Mouse (Mus musculus) gastrocnemius, postnatal 14 days (tissue): Measurements from ENCODE around the gene Fam24b. TPM values are rescaled to one million over a fixed set of nuclear protein-coding genes. Genes with fewer than 3 reads are reported as not detected.
A peak's percentile ranks its signal among the peaks of the same experiment; 100 is the strongest.

Experiments used
- DNase-seq: peaks from one replicate; pipeline ENCODE4 v3.0.0; 2021; ENCODE audit warnings: mixed read lengths
- intact Hi-C: fragments of 180-260 bp; cut with DNase I; formaldehyde crosslinking; loops from one replicate; pipeline ENCODE4 v1.15.1; 2025; ENCODE audit warnings: low total_unique reads
- long read RNA-seq, 2 experiments: library from polyadenylated mRNA; stranded (forward); transcript quantifications; one replicate each; pipeline ENCODE4 v2.0.0; 2021
- total RNA-seq, 2 experiments: library from RNA; stranded (reverse); gene quantifications; 2 replicates each; pipeline ENCODE4 v1.2.3; 2021

Gene Fam24b
- not detected for total RNA-seq
- long read RNA-seq, experiment 1: 0 reads
- long read RNA-seq, experiment 2: 0 reads

DNA sequence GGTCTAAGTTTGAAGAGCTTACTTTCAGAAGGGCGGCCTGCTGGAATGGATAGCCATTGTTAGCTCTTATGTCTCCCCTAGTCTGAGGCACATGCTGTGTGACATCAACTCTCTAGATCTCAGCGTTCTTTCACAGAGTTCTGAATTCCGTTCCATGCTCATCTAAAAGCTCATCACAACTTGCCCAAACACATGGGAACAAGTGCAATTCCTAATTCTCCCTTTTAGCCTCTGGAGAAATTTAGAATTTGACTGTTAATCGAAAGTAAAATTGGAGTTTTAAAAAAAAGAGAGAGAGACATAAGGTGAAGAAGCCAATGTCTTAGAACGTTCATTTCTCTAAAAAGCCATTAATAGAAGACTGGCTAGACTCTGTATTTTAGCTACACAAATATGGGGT is at the start of gene Fam24b:
Gene Fam24b (minus strand): TSS at position 101 of the 400 bp plus-strand sequence.
- intact Hi-C loops: no loop called here

DNA sequence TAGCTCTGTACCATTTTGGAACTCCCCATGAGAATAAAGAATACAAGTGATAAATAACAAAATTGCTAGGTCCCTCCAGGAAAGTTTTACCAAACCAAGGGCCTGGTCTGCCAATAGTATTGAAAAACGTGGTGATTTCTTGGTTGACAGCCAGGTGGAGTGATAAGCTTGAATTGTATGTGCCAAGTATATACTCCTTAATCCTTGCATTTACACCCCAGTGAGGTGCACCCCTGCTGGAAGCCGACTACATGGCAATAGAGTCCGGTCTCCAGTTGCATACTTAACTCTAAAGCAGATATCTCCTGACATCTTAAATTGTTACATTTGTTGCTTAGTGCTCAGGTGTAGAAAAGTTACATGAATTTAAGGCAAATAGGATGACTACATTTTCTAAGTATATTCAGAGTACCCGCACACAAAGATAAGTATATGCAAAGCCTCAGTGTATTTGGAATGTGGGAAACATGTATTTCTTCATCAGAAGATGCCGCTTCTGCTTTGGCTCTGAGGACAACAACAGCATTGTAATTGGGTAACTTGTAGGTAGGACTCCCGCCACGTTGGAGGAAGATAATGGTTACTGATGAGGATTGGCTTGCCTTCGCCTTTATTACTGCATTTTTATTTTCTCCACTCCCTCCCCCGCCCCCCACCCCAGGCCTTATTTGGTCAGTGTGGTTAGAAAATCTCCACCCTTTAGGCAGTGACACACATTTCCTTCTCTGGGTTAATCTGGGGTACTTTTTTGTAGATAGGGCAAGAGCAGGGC is 42.8 kb upstream of the Fam24b start:
- intact Hi-C loops: no loop called here
- DNase-seq: no peak

More for the DNA sequence above, at the start of gene Fam24b:
- no peak for DNase-seq

DNA sequence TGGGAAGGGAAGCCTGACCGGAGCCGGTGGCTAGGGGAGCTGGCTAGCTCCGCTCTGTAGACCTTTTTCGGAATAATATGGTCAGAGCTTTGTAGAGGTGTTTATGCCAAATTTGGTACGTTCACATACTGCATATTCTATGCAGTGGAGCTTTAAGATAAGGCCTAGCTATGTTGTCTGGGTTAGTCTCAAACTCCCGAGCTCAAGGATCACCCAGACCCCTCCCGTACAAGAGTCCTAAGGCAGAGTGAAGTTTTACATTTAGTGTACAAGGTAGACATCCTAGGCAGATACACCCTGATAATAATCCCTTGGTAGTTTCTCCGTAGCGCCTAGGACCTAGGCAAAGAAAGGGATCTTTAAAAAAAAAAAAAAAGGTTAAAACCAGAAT is 42.1 kb upstream of the Fam24b start:
- no peak for DNase-seq
- intact Hi-C loops: no loop called here

DNA sequence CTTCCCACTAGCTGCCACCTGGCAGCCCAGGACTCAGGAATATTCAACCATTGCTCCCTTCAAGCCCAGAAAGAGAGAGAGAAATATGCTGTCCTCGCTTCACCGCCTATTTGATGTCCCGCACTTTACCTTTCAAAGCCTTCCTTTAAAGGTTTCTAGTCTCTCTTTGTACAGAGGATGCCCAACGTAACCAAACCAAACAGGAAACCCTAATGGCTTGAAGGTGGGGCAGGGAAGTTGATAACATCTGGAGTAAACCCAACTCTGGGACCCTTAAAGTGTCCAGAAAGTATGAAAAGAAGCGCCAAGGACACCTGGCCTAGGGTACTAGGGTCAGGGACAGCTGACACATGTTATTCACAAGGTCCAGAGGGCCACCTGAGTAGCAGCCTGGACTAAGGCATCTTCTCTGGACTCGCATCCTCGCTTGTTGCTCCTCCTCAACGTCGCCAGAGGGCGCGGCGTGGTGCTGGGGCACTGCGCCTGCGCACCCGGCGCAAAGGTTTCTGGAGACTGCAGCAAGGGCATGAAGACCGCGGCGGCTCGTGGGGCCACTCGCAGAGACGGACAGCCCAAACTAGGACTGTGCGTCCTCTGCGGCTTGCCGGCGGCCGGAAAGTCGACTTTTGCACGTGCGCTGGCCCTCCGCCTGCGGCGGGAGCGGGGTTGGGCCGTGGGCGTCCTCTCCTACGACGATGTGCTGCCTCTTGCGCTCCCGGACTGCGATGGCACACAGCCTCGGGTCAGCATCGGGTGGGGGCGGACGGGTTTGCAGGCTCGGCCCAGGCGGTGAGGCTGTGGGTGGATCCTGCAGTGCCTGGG is 41.5 kb upstream of the Fam24b start, which contains the start of gene Pstk:
Gene Pstk (plus strand): TSS at position 494 of the 822 bp plus-strand sequence.
- intact Hi-C loops: no loop called here
- peak; percentile 90 for DNase-seq

DNA sequence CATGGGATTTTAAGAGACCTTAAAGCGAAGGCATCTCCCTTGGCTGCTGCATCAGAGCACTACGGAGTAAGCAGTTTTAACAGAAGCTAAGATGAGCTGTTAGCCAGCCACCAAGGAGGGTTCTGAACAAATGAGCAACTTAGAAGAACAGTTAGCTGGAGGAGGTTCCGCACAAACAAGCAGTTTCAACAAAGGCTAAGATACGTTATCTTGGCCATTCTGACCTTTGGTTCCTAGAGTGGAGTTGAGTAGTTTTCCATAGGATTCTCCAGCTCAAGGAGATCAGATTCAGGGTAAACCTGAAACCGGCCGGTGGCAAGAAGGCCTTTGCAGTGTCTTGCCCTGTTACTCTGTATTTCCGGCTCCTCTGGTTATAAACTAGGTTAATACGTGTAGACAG is 34.8 kb upstream of the Fam24b start:
- intact Hi-C loops: no loop called here
- no peak for DNase-seq

DNA sequence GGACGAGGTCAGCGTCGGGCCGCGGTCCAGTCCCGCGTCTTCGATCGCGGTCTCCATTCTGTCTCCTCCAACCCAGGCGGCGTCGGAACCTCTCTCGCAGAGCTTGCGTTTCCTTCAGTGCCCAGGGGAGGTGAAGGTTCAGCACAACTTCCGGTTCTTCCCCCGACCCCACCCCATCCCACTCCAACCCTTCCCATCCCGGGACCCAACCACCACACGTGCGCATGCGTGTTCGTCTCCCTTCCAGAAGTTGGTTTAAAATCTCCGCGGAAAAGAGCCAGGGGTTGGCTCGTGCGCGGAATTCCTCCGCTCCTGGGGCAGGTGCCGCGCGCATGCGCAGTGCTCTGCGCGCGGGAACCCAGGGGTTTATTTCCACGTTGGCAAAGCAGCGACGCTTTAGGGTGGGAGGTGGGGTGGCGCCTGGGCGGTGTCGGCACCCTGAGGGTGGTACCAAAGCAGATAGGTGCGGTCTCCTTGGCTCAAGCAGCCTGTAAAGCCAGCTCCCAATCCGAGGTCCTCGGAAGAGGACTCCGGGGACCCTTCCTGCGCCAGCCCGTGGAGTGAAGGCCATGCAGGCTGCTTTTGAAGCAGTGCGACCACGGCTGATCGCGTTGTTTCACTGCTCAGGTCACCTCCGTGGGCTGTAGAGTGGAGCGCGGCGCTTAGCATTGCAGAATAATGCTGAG is 33.4 kb upstream of the Fam24b start, which contains the start of gene 2310057M21Rik:
Gene 2310057M21Rik (minus strand): TSS at position 145 of the 686 bp plus-strand sequence.
- intact Hi-C loops: no loop called here
- DNase-seq: peak; percentile 96

DNA sequence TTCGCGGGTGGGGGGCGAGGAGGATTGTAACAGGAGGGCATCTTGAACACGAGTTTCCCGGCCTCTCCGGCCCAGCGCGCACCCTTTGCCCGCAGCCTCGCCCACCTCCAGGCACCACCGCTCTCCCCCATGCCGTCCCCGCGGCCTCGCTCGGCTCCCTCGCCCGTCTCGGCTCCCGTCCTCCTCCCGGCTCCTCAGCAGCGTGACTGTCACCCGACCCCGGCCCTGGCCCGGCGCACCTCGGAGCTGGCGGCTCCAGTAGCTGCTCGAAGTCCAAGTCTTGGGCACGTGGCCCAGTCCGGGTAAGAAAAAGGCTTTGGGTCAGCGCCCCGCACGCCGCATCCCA is 32.9 kb upstream of the Fam24b start:
- intact Hi-C loops: no loop called here
- no peak for DNase-seq

DNA sequence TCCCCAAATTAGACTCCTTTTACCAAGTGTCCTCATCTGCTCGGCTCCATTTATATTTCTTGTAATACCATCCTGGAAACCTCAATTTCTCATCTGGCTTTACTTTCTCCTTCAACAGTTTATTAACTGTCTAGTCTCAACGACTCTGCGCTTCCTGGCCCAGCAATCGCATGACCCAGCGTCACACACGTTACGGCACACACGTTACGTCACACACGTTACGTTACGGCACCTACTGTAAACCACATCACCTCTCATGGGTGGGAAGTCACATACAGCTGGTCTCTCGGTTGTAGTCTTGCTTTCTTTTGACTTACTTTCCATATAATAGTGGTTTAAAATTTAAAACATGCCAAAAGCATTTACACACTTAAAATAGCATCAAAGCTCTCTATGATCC is 26.8 kb upstream of the Fam24b start:
- no peak for DNase-seq
- intact Hi-C loops: no loop called here

DNA sequence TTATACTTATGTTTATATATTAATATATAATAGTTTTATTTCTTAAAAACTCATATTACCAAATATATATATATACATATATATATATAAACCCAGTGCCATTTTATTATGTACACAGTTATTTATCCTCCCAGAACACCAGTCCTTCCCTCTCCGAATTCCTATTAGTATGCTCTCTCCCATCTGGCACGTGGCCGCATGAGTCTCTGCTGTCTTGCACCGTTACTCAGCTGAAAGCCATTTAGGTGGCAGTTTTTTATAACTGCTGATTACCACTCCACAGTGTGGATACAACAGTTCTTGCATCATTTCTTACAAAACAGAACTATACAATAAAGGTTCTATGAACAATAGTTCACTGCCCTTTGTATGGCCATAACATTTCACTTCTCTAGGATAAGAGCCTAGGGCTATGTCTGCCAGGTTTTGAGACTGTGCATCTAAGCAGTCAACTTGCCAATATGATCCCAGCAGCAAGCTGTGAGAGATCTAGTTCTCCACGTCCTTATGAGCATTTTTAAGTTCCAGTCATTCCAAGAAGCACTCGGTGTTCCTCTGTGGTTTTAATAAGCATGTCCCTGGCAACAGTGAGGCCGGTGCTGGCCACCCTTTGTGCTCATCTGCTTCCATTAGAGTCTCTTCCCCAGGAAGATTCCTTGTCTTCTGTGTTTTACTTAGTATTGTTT is 16.7 kb upstream of the Fam24b start:
- intact Hi-C loops: no loop called here
- no peak for DNase-seq

DNA sequence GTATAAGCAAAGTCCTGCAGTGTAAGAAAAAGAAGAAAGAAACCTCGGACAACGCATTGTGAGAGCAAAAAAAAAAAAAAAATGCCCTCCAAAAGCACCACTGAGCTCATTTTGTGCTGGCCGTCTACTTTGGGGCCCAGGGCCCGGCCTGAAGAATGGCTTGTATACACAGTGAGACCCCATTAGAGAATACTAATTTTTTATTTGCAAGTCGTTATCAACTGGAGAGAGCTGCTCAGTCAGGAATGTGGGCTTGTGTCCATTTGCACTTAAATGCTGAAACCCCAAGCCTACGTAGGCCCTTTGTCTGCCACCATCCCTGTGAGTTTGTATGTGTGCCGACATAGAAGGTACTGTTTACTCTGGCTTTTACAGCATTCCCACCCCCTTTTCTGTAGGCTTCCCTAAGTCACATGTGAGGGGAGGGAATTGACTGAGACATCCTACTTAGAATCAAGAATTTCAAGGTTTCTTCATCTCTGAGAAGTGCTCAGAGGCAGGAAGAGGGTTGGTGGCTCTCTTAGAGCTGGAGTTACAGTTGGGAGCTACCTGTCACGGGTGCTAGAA is 8.3 kb upstream of the Fam24b start:
- intact Hi-C loops: no loop called here
- no peak for DNase-seq

DNA sequence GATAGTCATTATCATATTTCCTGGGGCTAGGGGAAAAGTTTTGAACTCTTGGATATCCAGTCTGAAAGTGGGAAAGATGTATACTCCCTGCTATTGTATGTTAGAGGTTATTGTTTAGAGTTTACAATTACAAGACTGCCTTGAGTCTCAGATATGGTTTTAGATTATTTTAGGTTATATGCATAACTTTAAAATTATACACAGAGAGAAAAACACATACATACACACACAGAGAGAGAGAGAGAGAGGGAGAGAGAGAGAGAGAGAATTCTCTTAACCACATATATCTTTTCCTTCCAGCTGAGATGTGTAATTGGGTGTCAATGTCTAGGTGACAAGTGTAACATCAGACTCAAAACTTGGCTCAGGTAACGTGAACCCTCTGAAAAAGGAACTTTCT is 4.2 kb upstream of the Fam24b start, which contains the start of gene Fam24a:
Gene Fam24a (plus strand): TSS at position 301 of the 400 bp plus-strand sequence.
- DNase-seq: no peak
- intact Hi-C loops: no loop called here

DNA sequence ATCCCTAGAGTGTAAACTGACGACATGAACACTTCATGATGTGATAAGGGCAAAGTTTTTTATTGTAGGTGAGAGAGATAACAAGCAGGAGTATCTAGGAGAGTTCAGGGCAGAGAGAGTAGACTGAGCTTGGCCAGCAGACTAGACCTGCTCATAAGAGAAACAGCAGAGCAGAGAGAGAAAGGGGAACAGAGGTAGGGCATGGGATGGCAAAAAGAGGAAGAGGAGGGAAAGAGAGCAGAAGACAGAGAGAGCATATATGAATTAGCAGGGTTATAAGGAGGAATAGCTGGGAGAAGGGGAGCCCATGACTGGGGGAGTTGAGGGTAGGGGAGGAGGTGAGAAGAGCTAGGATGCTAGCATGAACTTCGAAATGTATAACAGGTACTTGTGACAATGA is 2.4 kb upstream of the Fam24b start:
- intact Hi-C loops: no loop called here
- DNase-seq: no peak

DNA sequence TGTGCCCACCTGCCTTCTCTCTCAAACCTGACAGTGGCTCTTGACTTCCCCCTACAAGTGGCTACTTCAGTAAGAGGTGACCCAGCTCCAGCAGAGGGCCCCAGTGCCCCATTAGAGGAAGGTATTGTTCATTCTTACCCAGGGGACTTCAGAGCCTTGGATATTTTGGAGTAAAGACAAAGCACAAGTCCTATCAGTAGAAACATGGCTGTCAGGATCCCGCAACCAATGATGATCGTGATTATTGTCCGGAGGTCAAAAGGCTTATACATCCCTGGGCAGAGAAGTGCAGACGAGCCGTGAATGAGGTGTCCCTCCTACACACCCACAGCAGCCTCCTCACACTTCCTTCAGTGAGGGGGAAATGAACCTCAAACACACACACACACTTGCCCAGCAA is 2.3 kb downstream of the Fam24b start:
- no peak for DNase-seq
- intact Hi-C loops: no loop called here

DNA sequence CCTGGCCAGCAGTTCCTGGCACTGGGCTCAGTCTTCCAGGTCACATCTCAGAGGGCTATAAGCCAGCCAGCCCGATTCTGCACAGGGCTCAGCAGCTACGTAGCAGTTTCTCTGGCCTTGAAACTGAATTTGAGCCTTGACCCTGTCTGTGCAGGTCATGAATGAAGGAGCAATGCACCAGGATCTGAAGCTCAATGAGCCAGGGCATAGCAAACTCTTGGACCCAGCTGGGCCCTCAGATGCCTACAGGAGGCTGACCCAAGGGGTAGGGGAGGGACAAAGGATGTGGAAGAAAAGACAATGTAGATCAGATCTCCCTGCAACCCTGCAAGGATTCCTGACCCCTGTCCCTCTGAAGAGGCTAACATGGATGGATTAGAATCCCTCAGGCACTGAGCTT is 7.1 kb downstream of the Fam24b start, which contains the start of gene Cuzd1:
Gene Cuzd1 (minus strand): TSS at position 101 of the 400 bp plus-strand sequence.
- peak; percentile 13 for DNase-seq
- intact Hi-C loops: no loop called here

DNA sequence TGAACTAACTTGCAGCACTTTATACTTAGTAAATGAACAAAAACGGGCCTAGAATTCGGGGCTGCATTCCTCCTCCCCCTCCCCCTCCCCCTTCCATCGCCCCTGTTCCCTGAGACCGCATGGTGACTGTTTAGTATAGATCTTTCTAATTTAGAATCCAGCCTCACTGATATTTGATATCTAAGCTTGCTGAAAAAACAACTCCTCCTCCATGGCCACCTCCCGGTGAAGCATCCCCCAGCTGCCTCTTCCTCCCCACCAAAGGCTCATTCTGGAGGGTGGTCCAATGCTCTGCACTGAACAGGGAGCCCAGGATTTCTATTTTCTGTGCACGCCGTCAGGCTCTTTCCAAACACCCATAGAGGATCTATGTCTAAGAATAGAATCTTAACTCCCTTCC is 11.0 kb downstream of the Fam24b start:
- intact Hi-C loops: no loop called here
- DNase-seq: no peak

DNA sequence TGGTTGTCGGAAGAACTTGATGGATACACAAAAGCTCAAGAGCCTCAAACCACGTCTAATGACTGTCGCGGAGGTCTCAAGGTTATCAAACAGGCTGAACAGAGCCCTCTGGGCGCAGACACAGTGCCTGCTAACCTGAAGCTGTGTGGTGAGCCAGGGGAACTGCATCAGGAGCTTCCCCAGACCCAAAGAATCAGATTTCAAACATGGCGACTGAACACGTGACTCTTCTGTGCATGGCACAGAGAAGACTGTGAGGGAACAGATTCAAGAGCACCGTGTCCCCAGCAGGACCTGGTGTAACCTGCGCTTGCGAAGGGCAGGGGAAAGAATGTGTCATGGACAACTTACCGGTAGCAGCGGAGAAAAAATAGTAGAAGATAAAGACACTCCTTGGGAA is 11.7 kb downstream of the Fam24b start:
- intact Hi-C loops: no loop called here
- no peak for DNase-seq

DNA sequence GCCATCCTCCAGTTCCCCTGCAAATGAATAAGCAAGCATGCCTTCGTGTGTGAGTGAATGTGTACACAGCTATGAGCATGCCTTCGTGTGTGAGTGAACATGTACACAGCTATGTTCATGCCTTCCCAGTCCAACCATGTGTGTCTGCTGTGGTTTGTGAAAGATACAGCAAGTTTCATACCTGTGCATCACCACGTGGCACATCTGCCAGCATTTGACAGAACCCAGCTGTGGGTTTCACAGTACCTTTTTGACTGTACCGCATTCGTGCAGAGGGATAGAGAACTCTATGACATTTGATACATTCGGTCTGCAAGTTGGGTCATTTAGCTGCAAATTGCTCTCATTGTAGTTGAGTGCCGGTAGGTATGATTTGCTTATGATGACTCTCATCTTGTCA is 14.8 kb downstream of the Fam24b start:
- DNase-seq: no peak
- intact Hi-C loops: no loop called here

DNA sequence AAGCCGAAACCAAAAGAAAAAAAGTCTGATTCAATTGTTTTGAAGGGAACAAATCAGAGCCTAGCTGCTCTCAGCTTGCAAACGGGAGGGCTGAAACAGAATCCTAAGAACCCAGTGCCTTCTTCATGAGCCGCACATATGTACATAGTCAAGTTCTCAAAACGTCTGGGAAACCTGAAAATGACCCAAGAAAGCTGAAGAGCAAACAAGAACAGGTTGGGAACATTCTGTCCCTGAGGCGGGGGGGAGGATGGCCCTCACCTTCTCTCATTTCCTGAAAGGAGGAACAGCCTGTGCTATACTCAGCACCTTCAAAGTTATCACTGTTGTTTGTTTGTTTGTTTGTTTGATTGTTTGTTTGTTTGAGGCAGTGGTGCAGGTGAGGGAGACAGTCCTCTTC is 22.6 kb downstream of the Fam24b start:
- intact Hi-C loops: no loop called here
- DNase-seq: no peak

DNA sequence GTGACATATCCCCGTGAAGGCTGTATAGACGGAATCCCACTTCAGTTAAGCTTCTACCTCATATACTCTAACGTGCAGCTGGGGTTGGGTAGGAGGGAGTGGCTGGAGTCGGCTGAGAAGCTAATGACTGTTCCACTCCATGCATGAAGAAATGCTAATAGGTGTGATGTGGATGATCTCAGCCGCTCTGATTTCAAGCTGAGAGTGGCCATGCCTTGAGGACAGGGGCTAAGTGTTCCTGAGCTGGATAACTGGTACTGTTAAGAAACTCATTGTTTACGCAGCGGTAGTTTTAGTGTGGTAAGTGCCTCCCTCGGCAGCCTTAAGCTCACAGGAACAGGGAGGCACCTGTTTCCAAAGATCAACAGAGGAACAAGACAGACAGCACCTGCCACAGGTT is 26.0 kb downstream of the Fam24b start:
- DNase-seq: no peak
- intact Hi-C loops: no loop called here
